Mouse (Mus musculus) cortical plate, adult 2 months (tissue): Measurements from ENCODE around the gene Sdc1.

Experiments used
- CTCF ChIP-seq: fragments of 200-500 bp; IDR thresholded peaks from 2 replicates; pipeline ENCODE4 v1.5.1; 2011; ENCODE audit warnings: mild to moderate bottlenecking, control low read depth, low read length; ENCODE audit not compliant: insufficient read depth; ENCODE audit errors: extremely low read depth
- POLR2A ChIP-seq: fragments of 200-500 bp; IDR thresholded peaks from 2 replicates; pipeline ENCODE4 v1.6.1; 2011; ENCODE audit warnings: mild to moderate bottlenecking, low read length, control low read depth; ENCODE audit not compliant: insufficient read depth; ENCODE audit errors: extremely low read depth

GRCm38 (mm10) chr12:8827014-8827715 is 56.0 kb downstream of the Sdc1 start:
- TF ChIP-seq CTCF (no peak), POLR2A (no peak)
